Mouse (Mus musculus): ENCODE results near the gene Agps.

- no peak for TF ChIP-seq POLR2A (IDR thresholded peaks at IDR 0.05; ENCODE audit: low read depth, low read length)
- TF ChIP-seq CTCF (IDR thresholded peaks at IDR 0.05; ENCODE audit: extremely low read depth, insufficient read depth, insufficient read length, insufficient replicate concordance) = peak; percentile 61; the same call in 1 of the 2 replicates
Observed at GRCm38 (mm10) chr2:75786075-75786474, 45.9 kb upstream of the Agps start.
